Mouse (Mus musculus): ENCODE measurements at regions not wholly inside any gene's neighbourhood (a gene's known extent, or its start where the extent isn't known, plus 50 kb on each side); places are given as distances from the start of the nearest gene placed in this dataset.
A peak's percentile ranks its signal among the peaks of the same experiment; 100 is the strongest.

DNA sequence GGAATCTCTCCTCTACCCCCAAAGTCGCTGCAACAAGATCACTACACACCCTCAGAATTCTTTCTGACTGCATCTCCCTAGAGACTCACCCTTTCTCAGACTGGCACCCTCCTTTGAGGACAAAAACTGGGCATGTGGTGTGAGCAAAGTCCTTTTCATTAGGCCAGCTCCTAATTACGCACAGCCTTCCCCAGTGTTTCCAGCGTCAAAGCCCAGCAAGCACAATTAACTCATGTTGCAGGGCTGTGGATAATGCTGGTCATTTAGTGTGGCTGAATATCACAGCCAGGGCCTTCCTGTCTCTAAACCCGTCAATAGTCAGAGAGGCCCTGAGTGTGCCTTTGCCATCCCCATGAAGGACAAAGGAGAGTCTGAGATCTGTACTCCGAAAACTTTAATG is 114.2 kb upstream of the Arhgap5 start:
- TF ChIP-seq POLR2A (IDR thresholded peaks at IDR 0.05; ENCODE audit: borderline replicate concordance, extremely low read depth, insufficient read depth, insufficient read length, poor library complexity, severe bottlenecking) (no peak), CTCF (IDR thresholded peaks at IDR 0.05; ENCODE audit: borderline replicate concordance, extremely low read depth, insufficient read depth, insufficient read length) (no peak)
- DNase-seq (ENCODE audit: low read depth) = peak; percentile 92

DNA sequence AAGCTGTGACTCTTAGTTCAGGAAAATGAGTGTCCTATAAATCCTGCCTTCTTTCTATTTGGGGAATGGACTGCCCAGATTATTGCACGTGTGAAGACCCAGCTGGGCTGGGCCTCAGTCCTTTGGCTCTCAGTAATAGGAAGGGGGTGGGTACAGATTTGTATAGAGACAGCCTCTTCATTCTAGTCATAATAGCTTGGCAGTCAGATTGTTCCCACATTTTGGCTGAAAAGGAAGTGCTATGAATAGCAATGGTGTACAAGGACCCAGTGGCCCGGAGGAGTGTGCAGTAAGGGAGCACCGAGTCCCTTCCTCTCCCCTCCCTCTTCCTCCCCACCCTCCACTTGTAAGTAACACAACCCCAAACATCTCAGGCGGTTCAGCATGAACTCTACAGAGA is 113.5 kb upstream of the Arhgap5 start:
- TF ChIP-seq CTCF (IDR thresholded peaks at IDR 0.05; ENCODE audit: borderline replicate concordance, extremely low read depth, insufficient read depth, insufficient read length) (no peak), POLR2A (IDR thresholded peaks at IDR 0.05; ENCODE audit: borderline replicate concordance, extremely low read depth, insufficient read depth, insufficient read length, poor library complexity, severe bottlenecking) (no peak)
- DNase-seq (ENCODE audit: low read depth) = peak; percentile 89

DNA sequence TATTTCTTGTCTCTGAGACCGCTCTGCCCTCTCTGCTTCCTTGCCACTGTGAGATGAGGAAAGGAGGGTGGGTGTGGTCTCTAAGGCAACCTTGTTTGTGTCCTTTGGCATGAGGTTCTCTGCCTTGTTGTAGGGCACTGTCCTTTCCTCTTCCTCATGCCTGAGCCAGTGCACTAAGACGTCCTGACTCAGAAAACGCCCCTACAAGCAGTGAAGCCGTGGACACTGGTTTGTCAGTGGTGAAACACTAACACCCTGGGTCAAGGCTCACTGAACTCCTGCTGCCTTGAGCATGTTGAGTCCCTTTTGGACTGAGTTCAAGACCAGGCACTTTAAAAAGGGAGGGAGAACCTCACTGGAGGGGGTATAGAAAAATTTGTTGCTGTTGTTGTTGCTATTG is 111.1 kb upstream of the Arhgap5 start:
- TF ChIP-seq POLR2A (IDR thresholded peaks at IDR 0.05; ENCODE audit: borderline replicate concordance, extremely low read depth, insufficient read depth, insufficient read length, poor library complexity, severe bottlenecking) = no peak
- no peak for TF ChIP-seq CTCF (IDR thresholded peaks at IDR 0.05; ENCODE audit: borderline replicate concordance, extremely low read depth, insufficient read depth, insufficient read length)
- DNase-seq (ENCODE audit: low read depth) = no peak

DNA sequence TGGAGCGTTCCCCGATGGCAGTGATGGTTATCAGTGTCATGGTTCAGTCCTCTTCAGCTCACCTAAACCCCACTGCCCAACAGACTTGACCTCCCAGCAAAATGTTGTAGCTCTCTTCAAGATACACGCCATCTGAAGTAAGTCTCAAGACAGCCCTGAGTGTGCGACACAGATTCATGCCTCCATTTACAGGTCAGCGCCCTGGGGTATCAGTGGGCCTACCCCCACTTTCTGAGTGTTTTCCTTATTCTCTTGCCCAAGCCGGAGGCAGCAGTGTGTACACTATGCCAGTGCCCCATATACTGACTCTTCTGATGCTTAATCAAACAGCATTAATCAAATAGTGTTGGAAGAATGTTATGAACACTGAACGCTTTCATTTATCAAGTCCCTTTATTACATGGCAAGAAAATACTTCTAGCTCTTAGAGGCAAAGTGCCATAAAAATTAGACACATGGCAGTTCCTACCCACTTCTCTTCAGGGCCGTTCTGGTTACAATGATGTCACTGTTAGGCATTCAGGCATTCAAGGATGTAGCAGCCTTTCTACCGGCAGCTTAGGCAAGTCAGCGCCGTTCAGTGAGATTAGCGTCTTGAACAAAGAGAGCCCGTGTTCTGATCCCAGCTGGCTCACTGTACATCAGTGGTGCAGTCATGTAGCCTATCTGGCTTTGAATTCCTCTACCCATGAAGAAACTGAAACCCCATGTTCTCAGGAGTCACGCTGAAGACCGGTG is 109.6 kb upstream of the Arhgap5 start:
- peak; percentile 84 for DNase-seq (ENCODE audit: low read depth)
- TF ChIP-seq CTCF (IDR thresholded peaks at IDR 0.05; ENCODE audit: borderline replicate concordance, extremely low read depth, insufficient read depth, insufficient read length) (no peak), POLR2A (IDR thresholded peaks at IDR 0.05; ENCODE audit: borderline replicate concordance, extremely low read depth, insufficient read depth, insufficient read length, poor library complexity, severe bottlenecking) (no peak)

DNA sequence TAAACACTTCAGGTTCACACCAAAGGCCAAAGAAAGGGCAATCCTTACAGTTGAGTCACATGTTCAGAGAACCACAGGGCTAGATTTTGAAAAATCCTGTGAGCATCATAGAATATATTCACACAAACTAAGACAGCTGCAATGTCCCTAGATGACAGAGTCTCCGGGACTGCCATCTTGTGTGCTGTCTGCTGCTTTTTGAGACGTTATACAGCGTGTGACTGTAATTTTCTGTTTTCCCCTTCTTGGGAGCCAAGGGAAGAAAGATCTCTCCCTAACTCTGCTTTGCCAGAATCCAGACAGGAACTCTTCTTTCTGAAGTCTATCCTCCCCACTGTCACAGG is 109.1 kb upstream of the Arhgap5 start:
- no peak for DNase-seq (ENCODE audit: low read depth)
- TF ChIP-seq CTCF (IDR thresholded peaks at IDR 0.05; ENCODE audit: borderline replicate concordance, extremely low read depth, insufficient read depth, insufficient read length) (no peak), POLR2A (IDR thresholded peaks at IDR 0.05; ENCODE audit: borderline replicate concordance, extremely low read depth, insufficient read depth, insufficient read length, poor library complexity, severe bottlenecking) (no peak)

DNA sequence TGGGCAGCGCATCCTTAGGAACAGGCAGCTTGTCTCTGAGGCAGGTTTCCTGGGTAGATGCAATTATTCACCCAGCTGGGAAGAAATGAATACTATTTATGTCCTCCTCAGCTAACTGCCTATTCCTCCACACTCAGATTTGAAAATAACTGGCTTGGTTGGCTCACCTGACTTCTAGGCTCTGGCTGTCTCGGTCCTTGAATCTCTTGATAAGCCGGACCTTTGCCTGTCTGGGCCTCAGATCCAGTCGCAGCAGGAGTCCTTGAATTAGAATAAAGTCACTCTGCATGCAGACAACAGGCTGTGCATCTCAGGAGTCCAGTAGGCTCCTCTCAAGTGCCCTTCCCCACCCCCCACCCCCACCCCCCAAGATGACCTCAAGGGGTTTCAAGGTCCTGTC is 108.7 kb upstream of the Arhgap5 start:
- TF ChIP-seq POLR2A (IDR thresholded peaks at IDR 0.05; ENCODE audit: borderline replicate concordance, extremely low read depth, insufficient read depth, insufficient read length, poor library complexity, severe bottlenecking) = no peak
- TF ChIP-seq CTCF (IDR thresholded peaks at IDR 0.05; ENCODE audit: borderline replicate concordance, extremely low read depth, insufficient read depth, insufficient read length) = no peak
- no peak for DNase-seq (ENCODE audit: low read depth)

DNA sequence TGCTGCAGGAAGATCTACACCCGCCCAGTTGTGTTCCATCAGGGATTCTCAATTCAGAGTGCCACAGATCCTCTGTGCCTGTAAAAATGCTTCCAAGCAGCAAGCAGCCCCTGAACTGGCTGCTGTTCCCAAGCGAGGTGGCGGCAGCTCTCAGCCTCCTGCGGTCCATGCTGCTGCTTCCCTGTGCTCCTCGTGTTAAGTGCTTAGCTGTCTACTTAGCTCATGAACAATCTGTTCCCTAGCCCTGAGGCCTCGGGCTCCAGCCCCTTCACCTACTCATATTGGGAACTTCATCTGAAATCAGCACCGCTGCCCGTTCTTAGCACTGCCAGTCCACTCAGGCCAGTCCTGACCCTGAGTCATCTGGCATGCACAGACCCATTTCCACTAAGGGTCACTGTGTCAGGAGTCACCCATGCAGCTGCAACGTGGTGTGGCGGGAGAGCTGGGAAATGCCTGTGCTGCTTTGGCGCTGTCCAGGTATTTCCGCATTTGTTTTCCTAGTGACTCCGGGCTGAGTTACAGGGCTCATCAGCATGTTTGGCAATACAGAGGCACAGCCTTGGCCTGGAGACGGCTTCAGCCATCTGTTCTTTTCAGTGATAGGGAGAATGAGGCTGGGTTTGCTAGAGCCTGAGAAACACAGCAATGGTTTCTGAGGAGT is 107.5 kb upstream of the Arhgap5 start:
- peak; percentile 80 for DNase-seq (ENCODE audit: low read depth)

DNA sequence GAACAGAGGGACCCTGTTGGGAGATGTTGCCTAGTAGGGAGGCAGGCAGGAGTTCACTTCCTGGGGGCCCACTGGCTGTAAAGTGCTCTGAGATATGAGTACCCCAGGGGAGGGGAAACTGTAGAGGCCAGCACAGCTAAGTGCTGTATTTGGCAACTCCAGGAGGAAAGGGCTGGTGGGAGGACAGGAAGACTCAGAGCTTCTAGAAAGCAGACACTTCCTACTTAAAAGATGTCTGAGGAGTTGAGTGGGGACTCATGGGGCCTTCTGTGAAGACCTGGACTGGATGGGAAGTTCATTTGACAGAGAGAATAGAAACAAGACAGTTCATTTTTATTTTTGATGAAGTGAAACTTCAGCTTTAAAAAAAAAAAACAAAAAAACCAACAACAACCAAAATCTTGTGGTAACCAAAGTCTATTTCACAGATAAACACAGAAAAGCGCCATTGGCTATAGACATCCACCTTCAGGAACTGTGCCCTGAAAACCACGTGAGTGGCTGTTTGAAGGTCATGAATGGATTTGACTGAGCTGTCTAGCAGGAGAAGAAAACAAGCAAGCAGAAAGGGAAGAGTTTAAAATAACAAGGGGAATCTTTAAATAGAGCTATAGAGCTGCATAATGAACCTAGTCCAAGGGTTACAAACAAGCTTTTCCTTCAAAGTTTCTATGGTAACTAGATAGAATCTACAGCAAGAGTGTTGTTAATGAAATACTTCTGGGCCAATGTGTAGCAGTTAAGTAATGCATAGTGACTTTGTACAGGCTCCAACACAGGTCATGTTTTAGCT is 105.9 kb upstream of the Arhgap5 start:
- peak; percentile 46 for DNase-seq (ENCODE audit: low read depth)
- TF ChIP-seq CTCF (IDR thresholded peaks at IDR 0.05; ENCODE audit: borderline replicate concordance, extremely low read depth, insufficient read depth, insufficient read length) = no peak
- no peak for TF ChIP-seq POLR2A (IDR thresholded peaks at IDR 0.05; ENCODE audit: borderline replicate concordance, extremely low read depth, insufficient read depth, insufficient read length, poor library complexity, severe bottlenecking)

More for the DNA sequence above, 107.5 kb upstream of the Arhgap5 start:
- no peak for TF ChIP-seq CTCF (IDR thresholded peaks at IDR 0.05; ENCODE audit: borderline replicate concordance, extremely low read depth, insufficient read depth, insufficient read length)
- TF ChIP-seq POLR2A (IDR thresholded peaks at IDR 0.05; ENCODE audit: borderline replicate concordance, extremely low read depth, insufficient read depth, insufficient read length, poor library complexity, severe bottlenecking) = no peak

DNA sequence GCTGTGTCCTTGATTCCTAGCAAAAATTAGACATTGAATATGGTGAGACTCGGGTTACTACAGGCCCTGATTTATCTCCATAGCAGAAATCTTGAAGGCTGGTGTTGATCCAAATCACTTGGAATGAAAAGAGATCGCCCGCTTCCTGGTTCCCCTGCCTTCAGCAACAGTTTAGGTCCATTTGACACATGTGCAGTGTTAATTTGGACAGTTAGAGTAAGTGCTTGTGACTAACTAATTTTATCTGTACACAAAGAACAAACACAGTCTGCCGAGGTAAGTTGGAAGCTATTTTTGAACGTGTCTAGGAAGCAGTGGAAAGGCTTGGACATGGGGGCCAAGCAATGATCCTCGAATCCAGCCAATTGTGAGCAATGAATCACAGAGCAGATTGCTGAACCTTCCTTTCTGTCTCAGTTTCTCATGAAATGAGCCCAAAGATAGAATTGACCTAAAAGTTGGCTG is 105.2 kb upstream of the Arhgap5 start:
- no peak for TF ChIP-seq CTCF (IDR thresholded peaks at IDR 0.05; ENCODE audit: borderline replicate concordance, extremely low read depth, insufficient read depth, insufficient read length)
- TF ChIP-seq POLR2A (IDR thresholded peaks at IDR 0.05; ENCODE audit: borderline replicate concordance, extremely low read depth, insufficient read depth, insufficient read length, poor library complexity, severe bottlenecking) = no peak
- no peak for DNase-seq (ENCODE audit: low read depth)

DNA sequence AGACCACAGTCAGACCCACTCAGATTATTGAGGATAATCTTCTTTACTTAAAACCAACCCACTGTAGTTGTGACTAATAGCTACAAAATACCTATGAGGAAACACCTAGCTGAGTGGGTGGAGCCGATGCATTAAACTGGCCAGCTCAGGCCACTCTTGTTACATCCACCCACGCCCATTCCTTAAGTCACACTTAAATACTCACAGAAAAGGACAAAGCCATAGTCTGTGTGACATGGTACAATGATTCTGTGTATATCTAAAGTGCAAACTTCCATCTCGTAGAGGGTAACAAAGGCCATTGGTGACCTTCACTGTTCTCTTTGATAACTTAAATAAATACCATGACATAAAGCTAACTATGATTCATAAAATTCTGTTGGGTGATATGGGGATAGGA is 103.7 kb upstream of the Arhgap5 start:
- no peak for DNase-seq (ENCODE audit: low read depth)
- TF ChIP-seq POLR2A (IDR thresholded peaks at IDR 0.05; ENCODE audit: borderline replicate concordance, extremely low read depth, insufficient read depth, insufficient read length, poor library complexity, severe bottlenecking) (no peak), CTCF (IDR thresholded peaks at IDR 0.05; ENCODE audit: borderline replicate concordance, extremely low read depth, insufficient read depth, insufficient read length) (no peak)

DNA sequence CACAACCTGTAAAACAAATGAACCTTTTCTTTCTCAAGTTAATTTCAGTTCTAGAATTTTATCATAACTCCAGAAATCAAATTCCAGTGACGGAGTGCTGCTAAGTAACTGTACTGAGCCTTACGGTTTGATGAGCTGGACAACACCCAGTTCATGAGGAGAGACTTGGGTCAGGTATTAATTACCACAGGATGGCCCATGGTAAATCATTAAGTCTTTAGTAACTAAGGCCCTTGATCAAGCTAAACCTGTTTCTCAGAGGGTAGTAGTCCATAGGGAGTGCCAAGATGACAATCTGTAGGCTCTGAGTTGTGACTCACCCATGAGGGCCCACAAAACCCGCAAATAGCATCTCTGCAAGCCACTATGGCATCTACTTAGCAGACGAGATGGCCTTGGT is 101.1 kb upstream of the Arhgap5 start:
- DNase-seq (ENCODE audit: low read depth) = no peak
- TF ChIP-seq CTCF (IDR thresholded peaks at IDR 0.05; ENCODE audit: borderline replicate concordance, extremely low read depth, insufficient read depth, insufficient read length) (no peak), POLR2A (IDR thresholded peaks at IDR 0.05; ENCODE audit: borderline replicate concordance, extremely low read depth, insufficient read depth, insufficient read length, poor library complexity, severe bottlenecking) (no peak)

Data from brain, embryonic 14.5 days (tissue).